Mouse (Mus musculus): ENCODE results near the gene Ccdc51.
A peak's percentile ranks its signal among the peaks of the same experiment; 100 is the strongest.

DNA sequence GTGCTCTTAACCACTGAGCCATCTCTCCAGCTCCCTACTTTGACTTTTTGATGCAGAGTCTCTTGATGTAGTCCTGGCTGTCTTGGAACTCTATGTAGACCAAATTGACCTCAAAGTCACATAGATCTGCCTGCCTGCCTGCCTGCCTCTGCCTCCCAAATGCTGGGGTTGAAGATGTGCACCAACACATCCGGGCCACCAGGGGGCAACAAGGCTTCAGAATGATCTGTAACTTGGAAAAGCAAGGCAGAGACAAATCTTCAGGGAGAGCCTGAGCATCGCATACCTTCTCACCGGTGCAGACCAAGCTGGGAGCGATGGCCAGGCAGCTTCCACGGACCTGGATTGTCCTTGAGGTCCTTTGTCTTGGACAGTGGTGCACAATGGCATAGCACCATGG is 36.0 kb upstream of the Ccdc51 start:
- TF ChIP-seq CTCF (IDR thresholded peaks at IDR 0.05; ENCODE audit: insufficient read depth, low read depth, low read length) = peak; percentile 64
- no peak for TF ChIP-seq POLR2A (IDR thresholded peaks at IDR 0.05; ENCODE audit: insufficient read depth, low read depth, low read length)

Measured in olfactory bulb, adult 2 months (tissue).